Mouse (Mus musculus) ovary, postnatal 10 days (tissue): ENCODE results near the gene Olfr1318.

Experiments
- DNase-seq: peaks from one replicate; pipeline ENCODE4 v3.0.0; 2022; ENCODE audit warnings: low spot score

The Olfr1318 gene

DNA sequence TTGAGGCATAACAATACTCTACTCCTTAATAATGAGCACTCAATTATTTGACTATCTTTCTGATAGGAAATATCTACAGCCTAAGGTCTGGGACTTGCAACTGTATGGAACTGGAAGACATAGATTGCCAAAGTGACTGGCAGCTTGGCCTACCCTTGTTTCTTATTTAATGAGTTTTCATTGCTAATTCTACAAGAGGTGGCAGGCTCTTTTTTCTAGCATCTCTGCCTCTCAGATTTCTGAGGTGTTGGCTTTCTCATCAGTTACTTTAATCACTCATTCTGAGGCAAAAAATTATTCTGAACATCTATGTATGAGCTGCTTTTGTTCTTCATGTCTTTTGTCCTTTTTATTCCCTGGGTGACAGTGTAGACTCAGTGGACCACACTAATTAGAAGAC, at the start of gene Olfr1318:
Olfr1318 (plus strand) TSS at position 301 of the 400 bp plus-strand sequence.
- no peak for DNase-seq

DNA sequence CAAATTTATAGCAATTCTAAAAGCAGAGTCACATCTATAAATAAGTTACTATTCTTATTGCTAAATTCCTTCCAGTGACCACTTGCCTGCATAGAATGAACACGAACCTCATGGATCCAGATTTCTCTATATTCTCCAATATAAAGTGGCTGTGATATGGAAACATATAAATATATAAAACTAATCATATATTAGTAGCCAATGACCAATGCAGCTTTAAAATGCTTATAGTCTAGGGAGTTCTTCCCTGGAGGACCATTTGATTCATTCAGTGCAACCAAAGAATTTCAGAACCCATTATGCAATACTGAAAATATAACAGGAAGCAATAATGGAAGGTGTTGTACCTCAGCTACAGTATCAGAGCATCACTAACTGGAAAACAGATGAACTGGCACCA, 38.7 kb upstream of the Olfr1318 start, which contains the start of gene Olfr1315-ps1:
Olfr1315-ps1 (minus strand) TSS at position 101 of the 400 bp plus-strand sequence.
- DNase-seq: no peak

DNA sequence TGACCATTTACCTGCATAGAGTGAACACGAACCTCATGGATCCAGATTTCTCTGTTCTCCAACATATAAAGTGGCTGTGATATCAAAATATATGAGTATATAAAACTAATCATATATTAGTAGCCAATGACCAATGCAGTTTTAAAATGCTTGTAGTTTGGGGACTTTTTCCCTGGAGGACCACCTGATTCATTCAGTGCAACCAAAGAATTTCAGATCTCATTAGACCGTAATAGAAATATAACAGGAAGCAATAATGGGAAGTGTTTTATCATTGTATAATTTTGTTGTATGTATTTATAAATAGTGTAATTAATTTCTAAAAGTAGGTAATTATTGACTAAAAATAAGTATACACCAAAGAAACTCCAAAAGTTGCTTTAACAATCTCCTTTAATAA, 19.1 kb upstream of the Olfr1318 start, which contains the start of gene Olfr1316:
Olfr1316 (minus strand) TSS at position 101 of the 400 bp plus-strand sequence.
- DNase-seq: no peak

DNA sequence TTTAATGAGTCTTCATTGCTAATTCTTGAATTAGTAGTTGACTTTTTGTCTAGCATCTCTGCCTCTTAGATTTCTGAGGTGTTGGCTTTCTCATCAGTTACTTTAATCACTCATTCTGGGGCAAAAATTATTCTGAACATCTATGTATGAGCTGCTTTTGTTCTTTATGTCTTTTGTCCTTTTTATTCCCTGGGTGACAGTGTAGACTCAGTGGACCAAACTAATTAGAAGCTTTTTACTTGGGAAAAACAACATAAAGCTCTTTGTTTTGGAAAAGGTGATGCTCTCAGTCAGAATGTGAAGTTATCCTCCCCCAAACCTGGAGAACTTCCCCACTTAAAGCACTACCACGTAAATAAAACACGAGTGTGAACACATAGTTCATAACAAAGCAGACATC, 14.0 kb upstream of the Olfr1318 start, which contains the start of gene Olfr1317:
Olfr1317 (plus strand) TSS at position 301 of the 400 bp plus-strand sequence.
- DNase-seq: no peak

DNA sequence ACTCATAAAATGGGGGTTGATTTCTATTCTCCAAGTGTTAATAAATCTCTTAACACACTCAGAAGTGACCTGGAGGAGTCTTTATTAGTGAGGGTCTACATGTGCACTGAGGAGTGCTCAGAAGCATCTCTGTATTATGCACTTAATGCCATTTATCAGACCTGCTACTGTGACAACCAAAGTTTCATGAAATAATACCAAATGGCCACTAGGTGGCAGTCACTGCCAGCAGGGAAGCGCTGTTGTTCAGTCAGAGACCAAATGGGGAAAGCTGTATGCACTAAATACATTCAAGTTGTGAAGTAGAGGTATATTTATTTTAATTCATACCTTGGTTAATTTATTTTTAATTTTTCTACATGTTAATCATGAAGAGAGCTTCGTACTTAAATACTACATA, 42.9 kb downstream of the Olfr1318 start:
- DNase-seq: no peak

DNA sequence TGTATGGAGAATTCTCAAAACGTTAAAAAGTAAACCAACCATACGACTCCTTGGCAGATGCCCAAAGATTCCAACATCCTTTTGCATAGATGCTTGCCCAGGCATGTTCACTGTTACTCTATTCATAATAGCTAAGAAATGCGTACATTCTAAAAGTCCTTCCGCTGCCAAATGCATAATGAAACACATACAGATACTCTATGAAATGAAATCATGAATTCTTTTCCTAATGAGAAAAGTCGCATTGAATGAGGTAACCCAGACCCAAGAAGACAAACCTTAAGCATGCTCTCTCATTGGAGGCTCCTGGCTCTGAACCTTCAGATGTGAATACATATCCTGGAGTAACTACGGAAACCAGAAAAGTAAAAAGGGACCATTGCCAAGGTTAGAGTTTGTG, 49.1 kb downstream of the Olfr1318 start:
- no peak for DNase-seq
